Mouse (Mus musculus) lung, embryonic 15.5 days (tissue): ENCODE measurements around the gene Ttc21a. TPM values are rescaled to one million over a fixed set of nuclear protein-coding genes. Genes with fewer than 3 reads are reported as not detected.

Experiments used
- ATAC-seq: fragments of 200-750 bp; cut with Nextera tagmentation; 2 replicates; pipeline ENCODE4 v1.8.0; 2017; ENCODE audit warnings: moderate number of reproducible peaks, borderline replicate concordance; ENCODE audit not compliant: low FRiP score, low TSS enrichment; ENCODE audit errors: extremely low read depth
- H3K27ac ChIP-seq: fragments of 300-500 bp; sonication (generic); 2 replicates; pipeline ENCODE4 v1.5.1; 2015; ENCODE audit warnings: moderate library complexity, mild to moderate bottlenecking, inconsistent platforms
- H3K27me3 ChIP-seq: fragments of 300-500 bp; sonication (generic); 2 replicates; pipeline ENCODE4 v1.6.1; 2015; ENCODE audit warnings: inconsistent platforms
- H3K36me3 ChIP-seq: fragments of 300-500 bp; sonication (generic); 2 replicates; pipeline ENCODE4 v1.6.1; 2015; ENCODE audit warnings: inconsistent platforms
- H3K4me1 ChIP-seq: fragments of 300-500 bp; sonication (generic); 2 replicates; pipeline ENCODE4 v1.6.1; 2015; ENCODE audit warnings: inconsistent platforms
- H3K4me2 ChIP-seq: fragments of 300-500 bp; sonication (generic); 2 replicates; pipeline ENCODE4 v1.6.1; 2015; ENCODE audit warnings: inconsistent platforms, mild to moderate bottlenecking, moderate library complexity
- H3K4me3 ChIP-seq: fragments of 300-500 bp; sonication (generic); 2 replicates; pipeline ENCODE4 v1.5.1; 2015; ENCODE audit warnings: mild to moderate bottlenecking, inconsistent platforms
- H3K9ac ChIP-seq: fragments of 300-500 bp; sonication (generic); 2 replicates; pipeline ENCODE4 v1.6.1; 2015; ENCODE audit warnings: inconsistent platforms
- H3K9me3 ChIP-seq: fragments of 300-500 bp; sonication (generic); 2 replicates; pipeline ENCODE4 v1.6.1; 2016; ENCODE audit warnings: inconsistent platforms
- WGBS: fragments of 180-500 bp; shearing (Covaris S2); methylation state at CpG from one replicate; pipeline ENCODE4 v1.1.7; 2015; 5-methylcytosine and 5-hydroxymethylcytosine counted together
- polyA plus RNA-seq: library from polyadenylated mRNA; unstranded; fragments of >200 nt; fragmentation: Nextera tagmentation; extraction: Ambion mirVana; gene quantifications from 2 replicates; pipeline ENCODE4 v1.2.1, GENCODE M21; 2015

Ttc21a gene
- polyA plus RNA-seq, 1 experiment from 2014 or later, result 1.1 TPM

DNA sequence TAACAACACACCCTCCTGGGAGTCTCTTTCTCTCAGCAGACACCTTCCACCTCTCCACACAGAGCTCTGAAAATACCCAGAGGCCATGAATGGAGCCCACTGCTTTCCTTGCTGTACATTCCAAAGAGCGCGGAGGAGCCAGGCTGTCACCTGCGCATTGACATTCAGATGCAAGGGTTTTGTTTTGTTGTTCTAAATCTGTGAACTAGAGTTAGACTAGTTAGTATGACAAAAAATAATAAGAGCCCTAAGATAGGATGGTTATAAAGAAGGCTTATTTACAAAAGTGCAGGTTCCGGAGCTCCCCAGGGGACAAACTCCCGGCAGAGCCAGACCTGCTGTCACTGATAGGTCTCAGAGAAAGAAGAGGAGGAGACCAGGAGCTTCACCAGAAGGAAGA, 53.9 kb downstream of the Ttc21a start:
- Histone ChIP-seq H3K4me3 (no peak overlapping the region), H3K9ac (no peak overlapping the region), H3K9me3 (no peaks in the 10 kb centered on the region), H3K4me2 (no peak overlapping the region), H3K27ac (no peak overlapping the region), H3K4me1 (no peaks in the 10 kb centered on the region), H3K27me3 (0 out of 2 replicates have a peak, but pooled peaks cover 4% of the 10 kb centered on the region), H3K36me3 (no peaks in the 10 kb centered on the region)
- 38% methylated on average over 5 of the region's 5 CpGs for WGBS
- no peak for ATAC-seq

- H3K4me2 ChIP-seq, result no peak overlapping the region
- WGBS, result 41% methylated on average over 10 of the region's 10 CpGs
- no peak overlapping the region for H3K4me3 ChIP-seq
- H3K4me1 ChIP-seq, result no peaks in the 10 kb centered on the region
- no peak for ATAC-seq
- no peak overlapping the region for H3K27ac ChIP-seq
- H3K9me3 ChIP-seq, result no peaks in the 10 kb centered on the region
- 0 out of 2 replicates have a peak, but pooled peaks cover 4% of the 10 kb centered on the region for H3K27me3 ChIP-seq
- H3K36me3 ChIP-seq, result no peaks in the 10 kb centered on the region
- no peak overlapping the region for H3K9ac ChIP-seq
Observed at GRCm38 (mm10) chr9:119993092-119993844, 55.9 kb downstream of the Ttc21a start.

GRCm38 (mm10) chr9:119994207-119994606, 56.8 kb downstream of the Ttc21a start:
- Histone ChIP-seq H3K9ac (no peak overlapping the region), H3K27me3 (0 out of 2 replicates have a peak, but pooled peaks cover 4% of the 10 kb centered on the region), H3K4me2 (no peak overlapping the region), H3K4me3 (no peak overlapping the region), H3K27ac (no peak overlapping the region), H3K9me3 (no peaks in the 10 kb centered on the region), H3K36me3 (no peaks in the 10 kb centered on the region), H3K4me1 (peaks cover 5% of the 10 kb centered on the region)
- ATAC-seq, result no peak
- WGBS, result 49% methylated on average over 7 of the region's 7 CpGs

GRCm38 (mm10) chr9:119996080-119996479, 58.7 kb downstream of the Ttc21a start:
- H3K4me3 ChIP-seq, result no peak overlapping the region
- H3K27me3 ChIP-seq, result 0 out of 2 replicates have a peak, but pooled peaks cover 4% of the 10 kb centered on the region
- WGBS, result 74% methylated on average over 4 of the region's 4 CpGs
- H3K9me3 ChIP-seq, result no peaks in the 10 kb centered on the region
- H3K27ac ChIP-seq, result no peak overlapping the region
- no peak overlapping the region for H3K9ac ChIP-seq
- no peak overlapping the region for H3K4me2 ChIP-seq
- H3K4me1 ChIP-seq, result peaks cover 23% of the 10 kb centered on the region
- no peaks in the 10 kb centered on the region for H3K36me3 ChIP-seq
- ATAC-seq, result no peak

DNA sequence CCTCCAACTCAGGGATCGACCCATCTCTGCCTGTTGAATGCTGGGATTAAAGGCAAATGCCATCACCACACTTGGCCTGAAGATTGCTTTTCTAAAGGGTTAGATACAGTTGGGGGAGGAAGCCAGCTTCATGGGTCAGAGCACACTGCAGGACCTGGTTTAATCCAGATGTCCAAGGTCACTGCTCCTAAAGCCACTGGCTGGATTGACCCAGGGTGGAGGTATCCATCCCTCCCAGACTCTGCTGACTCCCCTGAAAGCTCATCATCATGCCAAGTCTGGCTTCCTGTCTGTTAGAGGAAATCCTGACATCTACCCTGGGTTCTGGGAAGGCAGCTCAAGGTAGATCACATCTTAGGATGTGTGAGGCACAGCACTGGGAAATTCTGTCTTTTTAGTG, 61.4 kb downstream of the Ttc21a start:
- Histone ChIP-seq H3K27ac (no peak overlapping the region), H3K9me3 (no peaks in the 10 kb centered on the region), H3K9ac (no peak overlapping the region), H3K4me3 (no peak overlapping the region), H3K27me3 (no peaks in the 10 kb centered on the region), H3K4me2 (no peak overlapping the region), H3K4me1 (peaks cover 36% of the 10 kb centered on the region), H3K36me3 (no peaks in the 10 kb centered on the region)
- 72% methylated on average over 1 of the region's 1 CpGs for WGBS
- ATAC-seq, result no peak

DNA sequence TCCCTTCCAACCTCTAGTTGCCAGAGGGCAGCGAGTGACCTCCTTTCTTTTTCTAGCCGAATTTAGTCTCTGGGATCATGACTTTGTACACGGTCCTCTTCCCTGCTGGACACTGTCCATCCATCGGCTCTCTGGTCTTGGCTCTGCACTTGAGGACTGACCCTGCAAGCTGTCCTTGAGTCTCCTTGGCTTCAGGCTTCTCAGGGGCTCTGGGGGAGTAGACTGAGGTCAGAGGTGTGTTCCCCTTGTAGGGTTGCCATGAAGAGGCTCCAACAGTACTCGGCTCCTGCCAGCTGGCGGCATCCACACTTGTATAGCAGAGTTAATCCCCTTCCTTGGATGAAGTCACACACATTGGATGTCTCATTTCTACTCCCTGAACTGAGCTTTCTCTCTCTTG, 62.2 kb downstream of the Ttc21a start:
- Histone ChIP-seq H3K4me1 (peaks cover 40% of the 10 kb centered on the region), H3K36me3 (no peaks in the 10 kb centered on the region), H3K27me3 (no peaks in the 10 kb centered on the region), H3K9me3 (no peaks in the 10 kb centered on the region), H3K4me2 (no peak overlapping the region), H3K9ac (no peak overlapping the region), H3K4me3 (no peak overlapping the region), H3K27ac (no peak overlapping the region)
- WGBS, result 58% methylated on average over 6 of the region's 6 CpGs
- ATAC-seq, result no peak

GRCm38 (mm10) chr9:120000761-120001160, 63.4 kb downstream of the Ttc21a start:
- no peaks in the 10 kb centered on the region for H3K27me3 ChIP-seq
- no peaks in the 10 kb centered on the region for H3K9me3 ChIP-seq
- WGBS, result 65% methylated on average over 5 of the region's 5 CpGs
- H3K4me1 ChIP-seq, result peaks cover 42% of the 10 kb centered on the region
- ATAC-seq, result no peak
- H3K4me3 ChIP-seq, result no peak overlapping the region
- no peak overlapping the region for H3K9ac ChIP-seq
- H3K27ac ChIP-seq, result no peak overlapping the region
- H3K36me3 ChIP-seq, result no peaks in the 10 kb centered on the region
- no peak overlapping the region for H3K4me2 ChIP-seq

GRCm38 (mm10) chr9:120001945-120002725, 64.7 kb downstream of the Ttc21a start:
- no peaks in the 10 kb centered on the region for H3K9me3 ChIP-seq
- H3K9ac ChIP-seq, result peak overlapping the region; percentile 45
- ATAC-seq, result peak; percentile 93
- no peaks in the 10 kb centered on the region for H3K36me3 ChIP-seq
- peak overlapping the region; percentile 44 for H3K4me3 ChIP-seq
- peak overlapping the region; percentile 90 for H3K27ac ChIP-seq
- peaks cover 47% of the 10 kb centered on the region for H3K4me1 ChIP-seq
- WGBS, result 8% methylated on average over 31 of the region's 31 CpGs
- H3K4me2 ChIP-seq, result peak overlapping the region; percentile 65
- H3K27me3 ChIP-seq, result no peaks in the 10 kb centered on the region

GRCm38 (mm10) chr9:120002893-120003292, 65.5 kb downstream of the Ttc21a start:
- Histone ChIP-seq H3K27ac (no peak overlapping the region), H3K4me2 (no peak overlapping the region), H3K9ac (no peak overlapping the region), H3K27me3 (no peaks in the 10 kb centered on the region), H3K4me1 (peaks cover 47% of the 10 kb centered on the region), H3K9me3 (no peaks in the 10 kb centered on the region), H3K36me3 (no peaks in the 10 kb centered on the region), H3K4me3 (no peak overlapping the region)
- WGBS, result 82% methylated on average over 5 of the region's 5 CpGs
- ATAC-seq, result no peak

DNA sequence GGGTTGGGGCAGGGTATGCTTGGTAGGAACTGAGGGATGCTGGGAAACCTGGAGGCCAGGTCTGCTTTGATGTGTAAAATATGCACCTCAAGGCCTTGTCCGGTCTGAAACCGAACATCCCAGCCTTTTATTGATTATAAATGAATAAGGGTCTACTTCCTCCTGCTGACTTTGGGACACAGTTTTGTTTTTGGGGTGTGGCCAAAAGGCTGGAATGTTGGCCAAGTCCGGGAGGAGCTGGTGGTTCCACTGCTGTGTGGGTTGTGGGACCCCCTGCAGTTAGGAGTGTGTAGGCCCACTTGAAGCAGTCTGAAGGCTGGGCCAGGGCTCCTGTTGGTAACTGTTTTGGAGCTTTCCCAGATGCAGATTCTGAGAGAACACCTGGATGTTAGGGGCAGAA, 68.5 kb downstream of the Ttc21a start:
- WGBS, result 53% methylated on average over 3 of the region's 3 CpGs
- no peak for ATAC-seq
- Histone ChIP-seq H3K4me3 (no peak overlapping the region), H3K4me2 (no peak overlapping the region), H3K27me3 (no peaks in the 10 kb centered on the region), H3K36me3 (no peaks in the 10 kb centered on the region), H3K9me3 (no peaks in the 10 kb centered on the region), H3K9ac (no peak overlapping the region), H3K4me1 (peaks cover 32% of the 10 kb centered on the region), H3K27ac (no peak overlapping the region)

DNA sequence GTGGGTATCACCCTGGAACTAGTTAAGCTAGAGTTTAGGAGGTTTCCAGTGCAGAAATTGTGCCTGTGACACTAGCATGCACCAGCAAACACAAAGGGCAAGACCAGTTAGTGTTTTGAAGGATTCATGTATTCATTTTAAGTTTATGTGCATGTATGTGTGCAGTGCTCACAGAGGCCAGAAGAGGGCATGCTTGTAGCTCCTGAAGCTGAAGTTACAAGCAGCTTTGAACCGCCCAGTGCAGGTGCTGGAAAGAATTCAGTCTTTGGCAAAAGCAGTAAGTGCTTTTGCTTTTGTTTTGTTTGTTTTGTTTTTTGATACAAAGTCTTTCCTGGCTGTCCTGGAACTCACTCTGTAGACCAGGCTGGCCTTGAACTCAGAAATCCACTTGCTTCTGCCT, 70.4 kb downstream of the Ttc21a start:
- Histone ChIP-seq H3K9ac (no peak overlapping the region), H3K4me2 (no peak overlapping the region), H3K27me3 (no peaks in the 10 kb centered on the region), H3K9me3 (no peaks in the 10 kb centered on the region), H3K4me1 (peaks cover 25% of the 10 kb centered on the region), H3K36me3 (no peaks in the 10 kb centered on the region), H3K27ac (no peak overlapping the region), H3K4me3 (no peak overlapping the region)
- 86% methylated on average over 1 of the region's 1 CpGs for WGBS
- no peak for ATAC-seq

DNA sequence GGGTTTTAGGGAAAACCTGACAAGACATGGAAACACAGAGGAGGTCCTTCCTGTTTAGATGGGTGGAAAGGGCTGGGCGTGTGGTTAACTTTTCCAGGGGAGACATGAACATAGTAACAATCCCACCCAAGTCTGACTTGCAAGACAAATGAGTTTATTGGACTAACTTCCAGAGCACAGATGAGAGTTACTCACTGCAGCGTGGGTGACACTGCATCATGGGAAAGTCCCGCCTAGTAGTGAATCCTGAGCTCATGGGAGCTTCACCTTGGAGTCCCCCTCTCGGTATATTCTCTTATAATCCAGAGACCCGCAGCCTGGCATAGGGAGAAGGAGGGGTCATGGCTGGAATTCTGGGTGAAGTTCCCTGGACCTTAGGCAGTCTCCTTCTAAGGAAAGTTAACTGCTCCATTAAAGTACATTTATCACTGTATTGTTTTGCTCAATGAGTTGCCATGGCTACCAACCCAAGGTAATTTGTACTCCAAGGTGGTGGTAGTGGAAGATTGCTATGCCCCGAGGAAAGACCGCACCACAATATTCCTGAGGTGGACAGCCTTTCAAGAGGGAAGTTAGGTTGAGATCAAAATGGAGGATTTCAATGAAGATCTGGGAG, 71.9 kb downstream of the Ttc21a start:
- no peak overlapping the region for H3K9ac ChIP-seq
- WGBS, result 65% methylated on average over 7 of the region's 7 CpGs
- no peak for ATAC-seq
- peaks cover 21% of the 10 kb centered on the region for H3K4me1 ChIP-seq
- no peaks in the 10 kb centered on the region for H3K9me3 ChIP-seq
- no peaks in the 10 kb centered on the region for H3K36me3 ChIP-seq
- H3K4me2 ChIP-seq, result no peak overlapping the region
- no peak overlapping the region for H3K27ac ChIP-seq
- no peaks in the 10 kb centered on the region for H3K27me3 ChIP-seq
- no peak overlapping the region for H3K4me3 ChIP-seq
